Mouse (Mus musculus) myocyte (in vitro differentiated cells): ENCODE results near the gene A730061H03Rik. TPM values are rescaled to one million over a fixed set of nuclear protein-coding genes. Genes with fewer than 3 reads are reported as not detected.

Experiments
- H3K27me3 ChIP-seq: one replicate; pipeline ENCODE4 v1.6.1; 2011; ENCODE audit not compliant: control insufficient read depth, insufficient read depth, insufficient read length
- H3K36me3 ChIP-seq: one replicate; pipeline ENCODE4 v1.6.1; 2011; ENCODE audit not compliant: control insufficient read depth, insufficient read depth
- H3K4me2 ChIP-seq: one replicate; pipeline ENCODE4 v1.6.1; 2011; ENCODE audit warnings: low read depth, control low read depth
- H3K4me3 ChIP-seq: one replicate; pipeline ENCODE4 v1.5.1; 2011; ENCODE audit warnings: mild to moderate bottlenecking, control low read depth, moderate library complexity
- H3K79me2 ChIP-seq: one replicate; pipeline ENCODE4 v1.6.1; 2011; ENCODE audit not compliant: control insufficient read depth, insufficient read depth
- H3ac ChIP-seq: one replicate; pipeline ENCODE4 v1.6.1; 2011; ENCODE audit not compliant: control insufficient read depth, insufficient read length
- CEBPB ChIP-seq: IDR thresholded peaks from 2 replicates; pipeline ENCODE4 v1.6.1; 2011; ENCODE audit warnings: mild to moderate bottlenecking, moderate library complexity; ENCODE audit not compliant: poor library complexity, insufficient read depth, severe bottlenecking
- E2F4 ChIP-seq: IDR thresholded peaks from one replicate; pipeline ENCODE4 v1.6.1; 2011; ENCODE audit warnings: mild to moderate bottlenecking, control low read depth, moderate library complexity; ENCODE audit not compliant: insufficient read depth
- MAX ChIP-seq: IDR thresholded peaks from one replicate; pipeline ENCODE4 v1.6.1; 2011; ENCODE audit warnings: low read depth, mild to moderate bottlenecking, control low read depth
- MYOD1 ChIP-seq, 3 experiments: IDR thresholded peaks; one replicate each; pipeline ENCODE4 v1.6.1; 2011; ENCODE audit warnings: control low read depth in 2 of 3, low read depth in 2 of 3, mild to moderate bottlenecking in 2 of 3, moderate library complexity in 1 of 3; ENCODE audit not compliant: insufficient read length in 2 of 3, control insufficient read depth in 1 of 3
- MYOG ChIP-seq, 3 experiments: IDR thresholded peaks; one replicate each; pipeline ENCODE4 v1.6.1; 2011; ENCODE audit warnings: control low read depth in 2 of 3, low read depth in 2 of 3, mild to moderate bottlenecking in 2 of 3; ENCODE audit not compliant: insufficient read length in 2 of 3, control insufficient read depth in 1 of 3, insufficient read depth in 1 of 3
- POLR2A ChIP-seq: IDR thresholded peaks from one replicate; pipeline ENCODE4 v1.6.1; 2011; ENCODE audit warnings: low read depth, mild to moderate bottlenecking, control low read depth, moderate library complexity; ENCODE audit not compliant: insufficient read length
- POLR2AphosphoS2 ChIP-seq: IDR thresholded peaks from one replicate; pipeline ENCODE4 v1.6.1; 2011; ENCODE audit warnings: low read depth, control low read depth; ENCODE audit not compliant: insufficient read length
- REST ChIP-seq: IDR thresholded peaks from one replicate; pipeline ENCODE4 v1.6.1; 2011; ENCODE audit warnings: mild to moderate bottlenecking, control low read depth, moderate library complexity; ENCODE audit not compliant: insufficient read depth, insufficient read length
- SRF ChIP-seq: IDR thresholded peaks from one replicate; pipeline ENCODE4 v1.6.1; 2011; ENCODE audit warnings: low read depth; ENCODE audit not compliant: control insufficient read depth, insufficient read length
- TCF12 ChIP-seq: IDR thresholded peaks from one replicate; pipeline ENCODE4 v1.6.1; 2011; ENCODE audit warnings: mild to moderate bottlenecking, control low read depth; ENCODE audit not compliant: poor library complexity, insufficient read depth, severe bottlenecking
- TCF3 ChIP-seq: IDR thresholded peaks from one replicate; pipeline ENCODE4 v1.6.1; 2011; ENCODE audit warnings: low read depth, control low read depth; ENCODE audit not compliant: insufficient read length
- USF1 ChIP-seq: IDR thresholded peaks from one replicate; pipeline ENCODE4 v1.6.1; 2011; ENCODE audit warnings: low read depth, mild to moderate bottlenecking, control low read depth, moderate library complexity
- polyA plus RNA-seq: library from polyadenylated mRNA; unstranded; fragments of >200 nt; fragmentation: generic; extraction: Trizol; gene quantifications from one replicate; pipeline ENCODE4 v1.2.1, GENCODE M21; 2012; ENCODE audit warnings: missing spikeins

A730061H03Rik gene
- polyA plus RNA-seq, 1 experiment = 0.48 TPM

- TF ChIP-seq SRF = no peak
- TF ChIP-seq REST = no peak
- no peak for TF ChIP-seq MAX
- no peak for TF ChIP-seq MYOG (IDR thresholded peaks at IDR 0.05; ENCODE audit: control insufficient read depth in 1 of 3, insufficient read depth in 1 of 3, insufficient read length in 2 of 3, low read depth in 2 of 3)
- no peak for TF ChIP-seq CEBPB
- no peak for TF ChIP-seq TCF3
- no peak for TF ChIP-seq TCF12
- TF ChIP-seq MYOD1 (IDR thresholded peaks at IDR 0.05; ENCODE audit: control insufficient read depth in 1 of 3, insufficient read length in 2 of 3, low read depth in 2 of 3) = no peak
- TF ChIP-seq USF1 = no peak
- no peak for TF ChIP-seq POLR2A
- no peak for TF ChIP-seq POLR2AphosphoS2
- Histone ChIP-seq H3K36me3 (peaks cover 6% of the 10 kb centered on the region), H3K79me2 (peaks cover 18% of the 10 kb centered on the region)
Observed at GRCm38 (mm10) chr14:55592226-55592625, 32.0 kb upstream of the A730061H03Rik start.

DNA sequence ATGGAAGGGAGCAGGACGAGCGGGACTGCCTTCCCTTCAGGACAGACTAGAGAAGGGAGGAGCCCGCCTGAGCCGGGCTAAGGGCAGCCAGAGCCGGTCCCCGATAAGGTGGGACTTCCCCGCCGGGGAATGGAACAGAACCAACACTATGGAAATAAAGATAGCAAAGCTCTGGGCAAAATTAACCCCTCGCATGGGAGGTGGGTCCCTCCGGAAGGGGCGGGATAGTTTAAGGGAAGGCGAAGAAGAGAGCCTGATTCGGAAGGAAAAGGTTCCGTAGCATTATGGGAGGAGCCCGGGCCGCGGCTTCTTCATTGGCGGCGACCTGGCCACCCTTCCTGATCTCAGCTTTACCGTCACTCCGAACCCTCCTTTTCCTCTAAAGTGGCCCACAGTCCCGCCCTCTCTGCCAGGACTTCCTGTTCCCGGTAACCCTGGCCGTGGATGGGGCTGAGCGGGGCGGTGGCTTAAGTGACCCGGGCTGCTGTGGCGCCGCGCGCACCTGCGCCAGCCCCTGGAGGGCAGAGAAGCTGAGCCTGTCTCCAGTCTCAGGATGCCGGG is 31.2 kb upstream of the A730061H03Rik start, which contains the start of gene Rnf31:
Gene Rnf31 (plus strand): TSS at position 378 of the 561 bp plus-strand sequence.
- peaks cover 6% of the 10 kb centered on the region for H3K36me3 ChIP-seq

More at GRCm38 (mm10) chr14:55592226-55592625, 32.0 kb upstream of the A730061H03Rik start:
- peak overlapping the region; percentile 46 for H3ac ChIP-seq
- H3K4me3 ChIP-seq = peak overlapping the region; percentile 89
- H3K4me2 ChIP-seq = peak overlapping the region; percentile 80
- no peaks in the 10 kb centered on the region for H3K27me3 ChIP-seq

GRCm38 (mm10) chr14:55590748-55591330 is 30.6 kb upstream of the A730061H03Rik start, which contains the start of gene Psme2:
Gene Psme2 (minus strand): TSS chr14:55591113.
- Histone ChIP-seq H3ac (peak within 1 kb of the TSS; percentile 46), H3K4me2 (peak within 1 kb of the TSS; percentile 87), H3K36me3 (peaks cover 1% of the 10 kb centered on the region), H3K79me2 (peaks cover 18% of the 10 kb centered on the region), H3K4me3 (peak within 1 kb of the TSS; percentile 89), H3K27me3 (no peaks in the 10 kb centered on the region)
- TF ChIP-seq MYOD1 (IDR thresholded peaks at IDR 0.05; ENCODE audit: control insufficient read depth in 1 of 3, insufficient read length in 2 of 3, low read depth in 2 of 3) = no peak
- no peak for TF ChIP-seq REST
- no peak for TF ChIP-seq CEBPB
- TF ChIP-seq MYOG (IDR thresholded peaks at IDR 0.05; ENCODE audit: control insufficient read depth in 1 of 3, insufficient read depth in 1 of 3, insufficient read length in 2 of 3, low read depth in 2 of 3) = no peak
- TF ChIP-seq TCF12 = no peak
- TF ChIP-seq E2F4 = no peak
- no peak for TF ChIP-seq POLR2AphosphoS2

More for the DNA sequence above, 31.2 kb upstream of the A730061H03Rik start, which contains the start of gene Rnf31:
- H3K27me3 ChIP-seq = no peaks in the 10 kb centered on the region
- H3K4me3 ChIP-seq = peak within 1 kb of the TSS; percentile 89
- TF ChIP-seq MYOD1 (IDR thresholded peaks at IDR 0.05; ENCODE audit: control insufficient read depth in 1 of 3, insufficient read length in 2 of 3, low read depth in 2 of 3) = peak in 1 of 3 experiments; percentile 36
- no peak for TF ChIP-seq USF1
- TF ChIP-seq SRF = peak; percentile 52
- no peak for TF ChIP-seq TCF12
- peak; percentile 82 for TF ChIP-seq POLR2A
- TF ChIP-seq MAX = no peak
- TF ChIP-seq E2F4 = no peak
- no peak for TF ChIP-seq POLR2AphosphoS2
- peak within 1 kb of the TSS; percentile 46 for H3ac ChIP-seq
- H3K79me2 ChIP-seq = peaks cover 18% of the 10 kb centered on the region
- peak within 1 kb of the TSS; percentile 87 for H3K4me2 ChIP-seq

DNA sequence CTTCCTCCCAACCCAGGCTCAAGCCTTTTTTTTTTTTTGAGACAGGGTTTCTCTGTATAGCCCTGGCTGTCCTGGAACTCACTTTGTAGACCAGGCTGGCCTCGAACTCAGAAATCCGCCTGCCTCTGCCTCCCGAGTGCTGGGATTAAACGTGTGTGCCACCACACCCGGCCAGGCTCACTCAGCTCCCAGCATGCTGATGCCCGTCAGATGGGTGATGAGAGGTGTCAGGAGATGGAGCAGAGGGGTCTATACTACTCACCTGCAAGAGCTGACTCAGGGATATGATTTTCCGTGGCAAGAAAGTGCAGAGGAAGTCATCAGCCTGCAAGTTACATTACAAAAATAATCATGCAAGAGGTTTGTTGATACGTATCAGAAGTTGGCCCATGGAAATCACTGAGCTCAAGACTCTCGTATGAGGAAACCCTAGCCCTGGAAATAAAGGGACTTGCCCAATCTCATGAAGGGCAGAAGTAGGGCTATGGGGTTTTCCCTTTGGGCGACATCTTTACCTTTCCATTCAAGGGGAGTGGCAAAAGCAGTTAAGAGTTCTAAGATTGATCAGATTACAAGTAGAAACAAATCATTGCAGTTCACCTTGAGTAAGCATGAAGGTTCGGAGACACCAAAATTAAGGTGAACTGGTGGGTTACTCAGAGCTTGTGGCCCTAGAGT is 29.7 kb upstream of the A730061H03Rik start:
- TF ChIP-seq MYOD1 (IDR thresholded peaks at IDR 0.05; ENCODE audit: control insufficient read depth in 1 of 3, insufficient read length in 2 of 3, low read depth in 2 of 3) (no peak), TCF12 (no peak), POLR2A (no peak), MAX (no peak), SRF (no peak), TCF3 (no peak), MYOG (IDR thresholded peaks at IDR 0.05; ENCODE audit: control insufficient read depth in 1 of 3, insufficient read depth in 1 of 3, insufficient read length in 2 of 3, low read depth in 2 of 3) (no peak), POLR2AphosphoS2 (no peak), USF1 (no peak), REST (no peak)
- H3K79me2 ChIP-seq = peaks cover 18% of the 10 kb centered on the region
- no peaks in the 10 kb centered on the region for H3K27me3 ChIP-seq
- no peaks in the 10 kb centered on the region for H3K36me3 ChIP-seq
- H3K4me3 ChIP-seq = peak overlapping the region; percentile 89
- peak overlapping the region; percentile 87 for H3K4me2 ChIP-seq
- peak overlapping the region; percentile 46 for H3ac ChIP-seq

GRCm38 (mm10) chr14:55589271-55589670 is 29.1 kb upstream of the A730061H03Rik start:
- TF ChIP-seq POLR2AphosphoS2 (no peak), TCF12 (no peak), MYOG (IDR thresholded peaks at IDR 0.05; ENCODE audit: control insufficient read depth in 1 of 3, insufficient read depth in 1 of 3, insufficient read length in 2 of 3, low read depth in 2 of 3) (no peak), MAX (no peak), SRF (no peak), E2F4 (no peak), USF1 (no peak), CEBPB (no peak), TCF3 (no peak), REST (no peak), MYOD1 (IDR thresholded peaks at IDR 0.05; ENCODE audit: control insufficient read depth in 1 of 3, insufficient read length in 2 of 3, low read depth in 2 of 3) (no peak), POLR2A (no peak)
- Histone ChIP-seq H3K4me3 (no peak overlapping the region), H3K36me3 (no peaks in the 10 kb centered on the region), H3K27me3 (no peaks in the 10 kb centered on the region), H3K79me2 (peaks cover 18% of the 10 kb centered on the region), H3ac (no peak overlapping the region), H3K4me2 (no peak overlapping the region)
